Mouse (Mus musculus): ENCODE results near the gene Gm49405.
"Not testable (repeated sequence)": the region's sequence is repeated elsewhere in the genome, so short reads cannot be mapped to it uniquely, and the experiment has no call there.

GRCm38 (mm10) chr19:4049069-4049468 lies 48.6 kb downstream of the Gm49405 start:
- TF ChIP-seq CTCF (IDR thresholded peaks at IDR 0.05), result peak; percentile 36; the same call in 1 of the 2 replicates
- not testable (repeated sequence) for TF ChIP-seq EP300 (IDR thresholded peaks at IDR 0.05)
